Mouse (Mus musculus) forebrain, postnatal 0 days (tissue): Measurements from ENCODE around the gene Them7. TPM values are rescaled to one million over a fixed set of nuclear protein-coding genes. Genes with fewer than 3 reads are reported as not detected.
A peak's percentile ranks its signal among the peaks of the same experiment; 100 is the strongest.

Source experiments
- ATAC-seq: fragments of 200-750 bp; cut with Nextera tagmentation; 2 replicates; pipeline ENCODE4 v1.8.0; 2017; ENCODE audit warnings: mild to moderate bottlenecking, moderate library complexity
- DNase-seq: peaks from one replicate; pipeline ENCODE4 v3.0.0-alpha.2; 2015
- H3K27ac ChIP-seq: fragments of 300-500 bp; sonication (generic); 2 replicates; pipeline ENCODE4 v1.5.1; 2014; ENCODE audit warnings: low read depth, mild to moderate bottlenecking, antibody characterized with exemption, low read length, moderate library complexity, mixed read lengths
- H3K27me3 ChIP-seq: fragments of 300-500 bp; sonication (generic); 2 replicates; pipeline ENCODE4 v1.6.1; 2014; ENCODE audit warnings: mild to moderate bottlenecking, low read length, mixed read lengths; ENCODE audit not compliant: insufficient read depth
- H3K36me3 ChIP-seq: fragments of 300-500 bp; sonication (generic); 2 replicates; pipeline ENCODE4 v1.6.1; 2014; ENCODE audit warnings: mild to moderate bottlenecking, moderate library complexity; ENCODE audit not compliant: insufficient read depth
- H3K4me1 ChIP-seq: fragments of 300-500 bp; sonication (generic); 2 replicates; pipeline ENCODE4 v1.6.1; 2014; ENCODE audit warnings: antibody characterized with exemption; ENCODE audit not compliant: insufficient read depth
- H3K4me2 ChIP-seq: fragments of 300-500 bp; sonication (generic); 2 replicates; pipeline ENCODE4 v1.6.1; 2014; ENCODE audit warnings: low read depth, mild to moderate bottlenecking, moderate library complexity
- H3K4me3 ChIP-seq: fragments of 300-500 bp; sonication (generic); 2 replicates; pipeline ENCODE4 v1.5.1; 2014; ENCODE audit warnings: low read depth, low read length, mixed read lengths
- H3K9ac ChIP-seq: fragments of 300-500 bp; sonication (generic); 2 replicates; pipeline ENCODE4 v1.6.1; 2014; ENCODE audit warnings: mild to moderate bottlenecking
- H3K9me3 ChIP-seq: fragments of 300-500 bp; sonication (generic); 2 replicates; pipeline ENCODE4 v1.6.1; 2016; ENCODE audit warnings: low read length
- CTCF ChIP-seq: sonication (generic); IDR thresholded peaks from 2 replicates; pipeline ENCODE4 v1.5.1; 2016; ENCODE audit warnings: antibody characterized with exemption, control low read depth, low read depth
- WGBS: fragments of 180-500 bp; shearing (Covaris S2); extraction: QIAGEN DNeasy Blood & Tissue Kit; methylation state at CpG from one replicate; pipeline ENCODE4 v1.1.7; 2014; 5-methylcytosine and 5-hydroxymethylcytosine counted together
- polyA plus RNA-seq: library from polyadenylated mRNA; unstranded; fragments of >200 nt; fragmentation: Nextera tagmentation; extraction: Ambion mirVana; gene quantifications from 2 replicates; pipeline ENCODE4 v1.2.1, GENCODE M21; 2015
- total RNA-seq: library from RNA; depleted of rRNA; stranded (reverse); fragments of >200 nt; gene quantifications from 2 replicates; pipeline ENCODE4 v1.2.3, GENCODE M21; 2014; rRNA removed

Them7 gene
- total RNA-seq (not detected in 2 replicates), polyA plus RNA-seq (not detected in 2 replicates)

GRCm38 (mm10) chr2:105224134-105224986, at the start of gene Them7:
Gene Them7, plus strand, starts transcription at chr2:105224320.
- DNase-seq (no peak), ATAC-seq (no peak)
- 4% methylated on average over 38 of the region's 38 CpGs for WGBS
- TF ChIP-seq CTCF: no peak
- Histone ChIP-seq H3K4me2 (peak within 1 kb of the TSS; percentile 45), H3K4me1 (no peaks in the 10 kb centered on the region), H3K9me3 (no peaks in the 10 kb centered on the region), H3K9ac (no peak within 1 kb of the TSS), H3K36me3 (no peaks in the 10 kb centered on the region), H3K27me3 (peaks cover 14% of the 10 kb centered on the region), H3K27ac (no peak within 1 kb of the TSS), H3K4me3 (peak within 1 kb of the TSS; percentile 23)

DNA sequence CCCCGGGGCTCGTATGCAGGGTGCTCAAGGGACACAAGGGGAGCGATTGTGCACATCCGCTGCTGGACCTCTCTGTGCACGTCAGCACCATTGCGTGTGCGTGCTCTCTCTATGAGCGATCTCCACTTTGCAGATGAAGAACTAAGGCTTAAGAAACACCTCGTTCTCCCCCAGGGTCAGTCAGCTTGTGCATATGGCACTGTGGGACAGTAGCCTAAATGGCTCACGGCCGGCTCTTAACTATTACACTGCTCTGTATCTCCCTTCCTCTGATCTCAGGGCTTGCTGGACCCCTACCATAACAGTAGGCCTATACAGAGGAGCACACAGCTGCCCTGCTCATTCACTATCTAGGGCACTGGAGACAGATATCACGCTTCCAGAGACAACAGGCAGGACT, 45.2 kb upstream of the Them7 start:
- TF ChIP-seq CTCF: no peak
- 90% methylated on average over 12 of the region's 12 CpGs for WGBS

DNA sequence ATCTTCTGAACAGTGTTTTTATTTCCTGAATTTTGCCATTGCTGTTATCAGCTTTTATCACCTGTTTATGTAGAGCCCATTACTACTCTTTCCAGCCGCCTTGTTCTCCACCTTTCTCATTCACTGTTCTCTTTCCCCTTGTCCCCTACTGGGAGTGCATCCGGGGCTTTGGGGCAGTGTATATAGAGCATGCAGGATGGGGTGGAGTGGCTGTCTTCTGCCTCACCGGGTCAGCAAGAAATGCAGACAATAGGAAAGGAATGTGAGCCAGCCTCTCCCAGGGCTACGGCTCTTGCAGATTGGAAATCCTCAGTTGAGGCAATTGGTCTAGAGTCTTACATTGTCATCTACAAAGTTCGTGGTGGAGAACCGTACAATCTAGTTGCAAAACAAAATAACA, 41.6 kb upstream of the Them7 start:
- Histone ChIP-seq H3K4me1 (no peaks in the 10 kb centered on the region), H3K4me3 (no peak overlapping the region), H3K27ac (no peak overlapping the region), H3K9ac (no peak overlapping the region), H3K36me3 (no peaks in the 10 kb centered on the region), H3K4me2 (no peak overlapping the region), H3K27me3 (no peaks in the 10 kb centered on the region), H3K9me3 (no peaks in the 10 kb centered on the region; the same call in 1 of the 2 replicates)
- ATAC-seq: no peak
- no peak for DNase-seq
- 26% methylated on average over 6 of the region's 6 CpGs for WGBS
- TF ChIP-seq CTCF: no peak

More for the DNA sequence above, 45.2 kb upstream of the Them7 start:
- no peaks in the 10 kb centered on the region; the same call in 1 of the 2 replicates for H3K9me3 ChIP-seq
- ATAC-seq (no peak), DNase-seq (no peak)
- H3K4me1 ChIP-seq: no peaks in the 10 kb centered on the region
- H3K9ac ChIP-seq: no peak overlapping the region
- no peak overlapping the region for H3K4me3 ChIP-seq
- no peak overlapping the region for H3K27ac ChIP-seq
- H3K36me3 ChIP-seq: no peaks in the 10 kb centered on the region
- no peak overlapping the region for H3K4me2 ChIP-seq
- no peaks in the 10 kb centered on the region for H3K27me3 ChIP-seq

GRCm38 (mm10) chr2:105185140-105185539, 39.0 kb upstream of the Them7 start:
- WGBS: 84% methylated on average over 3 of the region's 3 CpGs

GRCm38 (mm10) chr2:105185768-105186529, 38.2 kb upstream of the Them7 start:
- Histone ChIP-seq H3K27ac (no peak overlapping the region), H3K9ac (no peak overlapping the region), H3K9me3 (no peaks in the 10 kb centered on the region), H3K4me2 (no peak overlapping the region), H3K4me3 (no peak overlapping the region), H3K27me3 (no peaks in the 10 kb centered on the region), H3K4me1 (no peaks in the 10 kb centered on the region), H3K36me3 (no peaks in the 10 kb centered on the region)
- 65% methylated on average over 13 of the region's 13 CpGs for WGBS
- DNase-seq (no peak), ATAC-seq (no peak)
- TF ChIP-seq CTCF: no peak

More at GRCm38 (mm10) chr2:105185140-105185539, 39.0 kb upstream of the Them7 start:
- ATAC-seq: no peak
- DNase-seq: no peak
- Histone ChIP-seq H3K27ac (no peak overlapping the region), H3K36me3 (no peaks in the 10 kb centered on the region), H3K4me3 (no peak overlapping the region), H3K27me3 (no peaks in the 10 kb centered on the region), H3K9ac (no peak overlapping the region), H3K9me3 (no peaks in the 10 kb centered on the region; the same call in 1 of the 2 replicates), H3K4me2 (no peak overlapping the region), H3K4me1 (no peaks in the 10 kb centered on the region)
- no peak for TF ChIP-seq CTCF

DNA sequence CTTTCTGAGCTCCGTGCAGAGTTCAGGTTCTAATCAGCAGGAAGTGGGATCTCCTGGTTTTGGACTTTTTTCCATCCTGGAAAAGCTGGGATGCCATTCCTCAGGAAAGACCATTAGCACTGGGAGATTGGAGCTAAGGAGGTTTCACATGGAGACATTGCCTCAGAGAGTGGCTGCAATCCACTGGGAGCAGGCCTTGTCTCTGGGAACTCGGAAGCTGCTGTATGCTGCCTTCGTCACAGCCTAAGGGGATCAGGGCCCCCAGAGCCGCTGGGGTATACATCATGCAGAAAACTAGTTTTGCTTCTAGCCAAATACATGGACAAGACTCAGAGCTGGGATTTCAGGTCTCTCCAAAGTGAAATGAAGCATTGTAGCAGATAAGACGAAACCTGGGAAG, 37.5 kb upstream of the Them7 start:
- no peak for TF ChIP-seq CTCF
- 79% methylated on average over 5 of the region's 5 CpGs for WGBS
- Histone ChIP-seq H3K9me3 (no peaks in the 10 kb centered on the region), H3K27ac (no peak overlapping the region), H3K4me2 (no peak overlapping the region), H3K4me3 (no peak overlapping the region), H3K36me3 (no peaks in the 10 kb centered on the region), H3K27me3 (no peaks in the 10 kb centered on the region), H3K4me1 (no peaks in the 10 kb centered on the region), H3K9ac (no peak overlapping the region)
- no peak for ATAC-seq
- DNase-seq: no peak

DNA sequence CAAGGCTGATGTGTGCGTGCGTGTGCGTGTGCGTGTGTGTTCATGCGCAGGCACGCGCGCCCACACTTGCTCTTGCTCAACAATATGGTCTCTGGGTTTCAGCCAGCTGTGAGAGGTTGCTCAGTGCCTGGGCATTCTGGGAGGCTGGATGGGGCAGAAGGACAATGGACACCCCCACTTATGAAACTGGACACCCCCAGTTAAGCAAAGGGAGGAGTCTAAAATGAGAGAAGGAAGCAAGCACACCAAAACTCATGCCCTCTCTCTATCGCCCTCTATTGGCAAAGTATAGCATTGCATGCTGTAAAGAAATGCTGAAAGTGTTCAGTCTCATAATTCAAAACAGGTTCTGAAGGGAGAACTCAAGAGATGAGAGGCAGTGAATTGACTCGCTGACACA, 35.9 kb upstream of the Them7 start:
- peak; percentile 18 for DNase-seq
- peak; percentile 68 for TF ChIP-seq CTCF
- WGBS: 81% methylated on average over 10 of the region's 10 CpGs

More for the DNA sequence above, 35.9 kb upstream of the Them7 start:
- Histone ChIP-seq H3K4me2 (no peak overlapping the region), H3K9ac (no peak overlapping the region), H3K36me3 (no peaks in the 10 kb centered on the region), H3K4me3 (no peak overlapping the region), H3K27me3 (no peaks in the 10 kb centered on the region), H3K27ac (no peak overlapping the region), H3K9me3 (no peaks in the 10 kb centered on the region), H3K4me1 (no peaks in the 10 kb centered on the region)
- ATAC-seq: no peak
